Mouse (Mus musculus): ENCODE measurements around the gene Use1.

DNA sequence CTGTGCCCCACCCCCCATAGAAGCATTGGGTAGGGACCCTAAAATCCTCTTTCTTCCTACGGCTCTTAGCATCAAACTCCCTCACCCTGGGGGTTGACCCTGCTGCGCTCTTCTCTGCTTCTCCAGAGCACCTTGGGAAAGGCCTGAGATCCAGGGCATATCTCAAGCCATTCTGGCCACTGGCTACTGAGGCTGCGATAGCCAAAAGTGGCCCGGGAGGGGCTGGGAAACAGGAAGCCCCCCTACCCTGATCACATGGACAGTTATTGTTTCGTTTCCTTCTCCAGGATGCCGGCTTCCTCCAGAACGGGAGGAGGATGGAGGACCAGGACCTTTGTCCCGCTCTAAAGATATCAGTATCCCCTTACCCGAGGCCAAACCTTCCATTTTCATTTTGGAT is 29.0 kb downstream of the Use1 start, which contains the start of gene Ushbp1:
- TF ChIP-seq USF1 (IDR thresholded peaks at IDR 0.05; ENCODE audit: low read depth) = no peak
- TF ChIP-seq MYOG (IDR thresholded peaks at IDR 0.05; ENCODE audit: control insufficient read depth in 1 of 3, insufficient read depth in 1 of 3, insufficient read length in 2 of 3, low read depth in 2 of 3) = no peak
- no peak for TF ChIP-seq CEBPB (IDR thresholded peaks at IDR 0.05; ENCODE audit: insufficient read depth, poor library complexity, severe bottlenecking)
- TF ChIP-seq E2F4 (IDR thresholded peaks at IDR 0.05; ENCODE audit: insufficient read depth) = no peak
- no peak for TF ChIP-seq REST (IDR thresholded peaks at IDR 0.05; ENCODE audit: insufficient read depth, insufficient read length)
- no peak for TF ChIP-seq POLR2A (IDR thresholded peaks at IDR 0.05; ENCODE audit: insufficient read length, low read depth)
- no peak for TF ChIP-seq MAX (IDR thresholded peaks at IDR 0.05; ENCODE audit: low read depth)
- TF ChIP-seq MYOD1 (IDR thresholded peaks at IDR 0.05; ENCODE audit: control insufficient read depth in 1 of 3, insufficient read length in 2 of 3, low read depth in 2 of 3) = no peak
- TF ChIP-seq POLR2AphosphoS2 (IDR thresholded peaks at IDR 0.05; ENCODE audit: insufficient read length, low read depth) = no peak
- TF ChIP-seq TCF12 (IDR thresholded peaks at IDR 0.05; ENCODE audit: insufficient read depth, poor library complexity, severe bottlenecking) = no peak

Measured in myocyte (in vitro differentiated cells).